Mouse (Mus musculus): ENCODE measurements around the gene Rsf1. TPM values are rescaled to one million over a fixed set of nuclear protein-coding genes. Genes with fewer than 3 reads are reported as not detected.

The Rsf1 gene
- total RNA-seq, 2 experiments from 2014 or later: 12.4 to 12.6 TPM

DNA sequence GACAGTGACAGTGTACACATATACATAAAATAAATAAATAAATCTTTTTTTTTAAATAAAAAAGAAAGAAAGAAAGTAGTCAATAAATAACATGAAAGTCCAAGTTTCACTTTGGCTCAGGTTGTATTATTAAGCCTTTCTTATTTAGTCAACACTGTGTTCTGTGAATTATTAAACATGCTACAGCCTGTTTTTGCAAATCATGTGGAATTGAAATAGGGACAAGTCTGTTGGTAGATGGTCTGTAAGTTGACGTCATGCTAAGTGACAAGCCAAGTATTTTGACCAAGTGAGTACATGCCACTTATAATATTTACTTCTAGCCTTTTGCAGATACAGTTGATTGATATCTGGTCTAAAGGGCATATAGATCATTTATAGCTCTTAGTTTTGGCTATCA lies 43.0 kb downstream of the Rsf1 start:
- DNase-seq: no peak
- intact Hi-C loops (cut with DNase I; ENCODE audit: low total_unique reads): no loop called here

GRCm38 (mm10) chr7:97623402-97623801 lies 43.7 kb downstream of the Rsf1 start:
- intact Hi-C loops (cut with DNase I; ENCODE audit: low total_unique reads): no loop called here
- DNase-seq: no peak

DNA sequence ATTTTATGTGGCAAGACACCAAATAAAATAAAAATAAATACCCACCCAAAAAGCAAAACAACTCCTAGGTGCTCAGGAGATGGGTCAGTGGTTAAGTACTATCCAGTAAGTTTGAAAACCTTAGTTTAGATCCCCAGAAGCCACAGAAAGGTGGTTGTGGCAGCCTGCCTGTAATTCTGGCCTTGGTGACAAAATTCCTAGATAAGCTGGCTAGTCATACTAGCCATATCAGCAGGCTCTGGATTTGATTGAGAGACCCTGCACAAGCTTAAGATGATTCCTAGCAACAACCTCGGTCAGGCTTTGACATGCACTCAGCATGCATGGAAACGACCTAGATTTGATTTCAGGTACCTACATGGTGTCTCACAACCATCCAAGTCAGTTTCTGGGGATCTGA lies 49.7 kb downstream of the Rsf1 start:
- intact Hi-C loops (cut with DNase I; ENCODE audit: low total_unique reads): no loop called here
- no peak for DNase-seq

DNA sequence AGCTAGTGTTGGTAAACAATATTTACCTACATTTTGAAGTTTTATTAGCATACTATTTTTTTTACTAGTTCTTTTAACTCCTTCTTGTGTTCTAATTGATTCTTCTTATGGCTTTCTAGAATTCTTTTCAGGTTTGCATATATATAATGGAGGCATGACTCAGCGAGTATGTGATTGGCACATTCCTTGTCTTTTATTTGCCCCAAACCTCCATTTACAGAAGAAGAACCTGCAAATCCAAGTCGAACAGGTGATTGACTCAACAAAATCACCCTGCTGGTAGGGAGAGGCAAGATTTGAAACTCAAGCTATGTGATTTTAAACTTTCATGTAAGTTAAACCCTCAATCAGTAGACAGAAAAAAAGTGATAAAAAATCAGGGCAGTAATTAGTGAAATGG lies 51.6 kb downstream of the Rsf1 start:
- intact Hi-C loops (cut with DNase I; ENCODE audit: low total_unique reads): no loop called here
- no peak for DNase-seq

DNA sequence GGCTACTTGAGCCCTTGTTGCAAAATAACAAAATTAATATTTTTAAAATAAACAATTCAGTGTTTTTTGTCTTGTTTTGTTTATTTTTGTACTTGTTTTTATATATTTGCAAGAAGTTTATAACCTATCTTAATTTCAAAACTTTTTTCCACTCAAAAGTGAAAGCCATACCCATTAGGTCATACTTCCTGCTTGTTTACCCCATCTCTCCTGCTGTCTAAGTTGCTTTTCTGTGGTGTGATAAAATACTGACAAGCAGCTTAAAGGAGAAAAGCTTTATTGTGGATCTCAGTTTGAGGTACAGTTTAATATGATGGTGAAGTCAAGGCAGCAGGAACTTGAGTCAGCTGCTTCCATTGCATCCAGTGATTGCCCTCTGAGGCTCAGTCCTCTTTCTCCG lies 53.2 kb downstream of the Rsf1 start:
- intact Hi-C loops (cut with DNase I; ENCODE audit: low total_unique reads): no loop called here

GRCm38 (mm10) chr7:97645060-97645459 lies 65.4 kb downstream of the Rsf1 start:
- no peak for DNase-seq
- intact Hi-C loops (cut with DNase I; ENCODE audit: low total_unique reads): no loop called here

More for the DNA sequence above, 53.2 kb downstream of the Rsf1 start:
- DNase-seq: no peak

DNA sequence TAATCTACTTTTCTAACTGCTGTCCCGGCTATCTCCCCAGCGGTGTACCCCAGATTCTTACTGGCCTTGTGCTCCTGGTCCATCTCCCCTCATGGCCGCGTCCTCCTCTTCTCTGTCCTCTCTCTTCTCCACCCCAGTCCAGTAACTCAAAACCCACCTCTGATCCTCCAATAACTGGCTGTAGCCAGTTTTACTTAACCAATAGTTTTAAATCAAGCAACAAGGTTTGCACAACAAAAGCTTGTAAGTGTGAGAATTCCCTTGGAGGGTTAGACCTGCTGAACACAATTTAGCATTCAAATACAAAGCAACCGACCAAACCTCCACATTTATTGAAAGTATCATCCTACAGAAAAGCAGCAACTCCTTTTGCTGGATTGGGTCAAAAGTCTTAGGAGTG lies 68.0 kb downstream of the Rsf1 start:
- no peak for DNase-seq
- intact Hi-C loops (cut with DNase I; ENCODE audit: low total_unique reads): no loop called here

DNA sequence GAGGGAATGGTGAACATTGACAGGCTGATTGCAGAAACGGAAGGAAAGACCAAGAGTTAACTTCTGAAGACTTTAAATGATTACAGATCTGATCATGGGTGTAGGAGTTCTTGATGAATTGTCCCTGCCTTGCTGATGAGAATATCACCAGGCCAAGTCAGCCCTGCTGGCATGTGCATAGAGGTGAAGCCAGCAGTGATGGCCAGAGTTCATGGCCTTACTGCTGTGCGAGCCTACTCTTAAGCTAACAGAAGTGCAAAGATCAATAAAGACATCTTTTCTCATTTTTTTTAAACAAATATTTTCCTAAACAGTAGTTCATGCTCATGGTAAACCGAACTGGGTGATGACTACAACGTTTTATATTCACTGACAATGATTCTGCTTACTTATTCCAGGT lies 71.0 kb downstream of the Rsf1 start:
- DNase-seq: no peak
- intact Hi-C loops (cut with DNase I; ENCODE audit: low total_unique reads): loop anchor here (10.0 kb wide), 1 partner anchor 66 kb away; no protein-coding TSS in a partner anchor

DNA sequence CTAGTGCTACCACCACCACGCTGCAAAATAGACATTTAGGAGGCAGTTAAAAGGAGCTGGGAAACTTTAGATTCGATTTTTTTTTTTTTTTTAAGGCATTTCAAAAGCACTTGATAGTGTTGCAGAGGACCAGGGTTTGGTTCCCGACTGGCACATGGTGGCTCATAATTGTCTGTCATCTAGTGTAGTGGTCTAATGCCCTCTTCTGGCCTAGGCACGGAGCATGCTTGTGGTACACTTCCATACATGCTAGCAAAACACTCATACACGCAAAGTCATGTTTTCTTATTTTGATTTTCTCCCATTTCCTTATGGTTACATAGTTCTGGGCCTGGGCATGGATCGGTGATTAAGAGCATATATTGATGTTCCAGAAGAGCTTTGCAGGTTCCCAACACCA lies 76.5 kb downstream of the Rsf1 start:
- intact Hi-C loops (cut with DNase I; ENCODE audit: low total_unique reads): loop anchor here (10.0 kb wide), 1 partner anchor 71 kb away; no protein-coding TSS in a partner anchor
- no peak for DNase-seq

- DNase-seq: no peak
- intact Hi-C loops (cut with DNase I; ENCODE audit: low total_unique reads): loop anchor here (10.0 kb wide), 1 partner anchor 227 kb away; no protein-coding TSS in a partner anchor
Observed at GRCm38 (mm10) chr7:97661634-97662033, 81.9 kb downstream of the Rsf1 start.

DNA sequence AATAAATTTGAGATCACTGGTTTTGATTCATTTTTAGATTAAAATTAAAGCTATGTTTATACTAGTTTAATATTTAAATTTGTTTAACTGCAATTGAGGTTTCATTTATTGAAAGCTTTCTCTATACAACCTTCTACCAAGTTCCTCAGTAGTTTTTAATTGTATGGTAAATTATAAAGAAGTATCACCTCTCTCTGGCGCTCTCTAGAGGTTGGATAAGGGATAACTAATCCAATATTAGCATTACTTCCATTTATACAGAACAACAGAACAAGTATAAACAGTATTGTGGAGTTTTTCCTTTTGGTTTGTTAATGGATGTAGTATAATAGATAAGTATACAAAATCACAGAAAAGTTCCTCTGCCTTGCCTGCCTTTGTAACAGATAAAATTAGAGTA lies 99.5 kb downstream of the Rsf1 start:
- intact Hi-C loops (cut with DNase I; ENCODE audit: low total_unique reads): no loop called here
- DNase-seq: no peak

DNA sequence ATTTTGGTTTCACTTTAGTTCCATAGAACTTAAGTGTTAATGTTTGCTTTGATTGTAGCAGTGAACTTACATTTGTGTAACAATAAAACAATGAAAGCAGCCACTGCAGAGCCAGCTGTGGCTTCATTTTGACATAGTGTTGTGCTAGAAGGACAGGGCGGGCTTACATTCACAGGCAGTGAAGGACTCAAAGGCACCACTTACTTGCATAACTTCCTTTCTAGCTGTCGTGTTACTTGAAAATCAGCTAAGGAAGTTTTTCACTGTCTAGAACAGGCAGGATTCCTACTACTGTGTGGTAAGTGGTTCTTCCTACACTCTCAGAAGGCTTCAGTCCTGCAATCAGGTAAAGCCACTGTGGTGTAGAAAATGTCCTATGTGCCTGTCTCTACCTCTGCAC lies 108.1 kb downstream of the Rsf1 start:
- intact Hi-C loops (cut with DNase I; ENCODE audit: low total_unique reads): loop anchor here (10.0 kb wide), 1 partner anchor 113 kb away; the partner anchor contains the start of genes Aamdc and Rsf1
- DNase-seq: no peak

GRCm38 (mm10) chr7:97695441-97695840 lies 115.8 kb downstream of the Rsf1 start:
- intact Hi-C loops (cut with DNase I; ENCODE audit: low total_unique reads): no loop called here
- no peak for DNase-seq

DNA sequence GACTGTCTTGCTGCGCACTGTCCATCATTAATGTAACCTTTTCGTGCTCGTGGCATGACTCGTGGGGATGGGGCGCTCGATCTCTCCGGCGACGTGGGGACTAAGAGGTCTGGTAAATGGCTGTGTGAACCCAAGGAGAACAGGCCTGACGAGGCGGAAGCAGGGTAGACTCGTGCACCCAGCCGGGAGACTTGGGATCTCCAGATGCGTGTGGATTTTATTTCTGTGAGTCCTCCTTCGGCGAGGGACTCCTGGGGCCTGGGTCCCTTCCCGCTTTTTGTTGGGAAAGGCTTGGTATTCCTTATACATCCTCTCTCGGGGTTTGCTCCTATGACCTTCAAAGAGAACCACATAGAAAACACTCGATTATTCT lies 116.4 kb downstream of the Rsf1 start:
- intact Hi-C loops (cut with DNase I; ENCODE audit: low total_unique reads): no loop called here

GRCm38 (mm10) chr7:97696506-97697254 lies 117.0 kb downstream of the Rsf1 start, which contains the start of gene Clns1a:
Gene Clns1a, plus strand, starts transcription at chr7:97696634.
- DNase-seq: peak; percentile 89
- intact Hi-C loops (cut with DNase I; ENCODE audit: low total_unique reads): no loop called here

More for the DNA sequence above, 116.4 kb downstream of the Rsf1 start:
- DNase-seq: peak; percentile 6

- intact Hi-C loops (cut with DNase I; ENCODE audit: low total_unique reads): no loop called here
Observed at GRCm38 (mm10) chr7:97700173-97700572, 120.5 kb downstream of the Rsf1 start.

GRCm38 (mm10) chr7:97701106-97701505 lies 121.4 kb downstream of the Rsf1 start:
- no peak for DNase-seq
- intact Hi-C loops (cut with DNase I; ENCODE audit: low total_unique reads): no loop called here

More at GRCm38 (mm10) chr7:97700173-97700572, 120.5 kb downstream of the Rsf1 start:
- DNase-seq: no peak

- peak; percentile 9 for DNase-seq
- intact Hi-C loops (cut with DNase I; ENCODE audit: low total_unique reads): no loop called here
Observed at GRCm38 (mm10) chr7:97707123-97707522, 127.4 kb downstream of the Rsf1 start.

GRCm38 (mm10) chr7:97707809-97708208 lies 128.1 kb downstream of the Rsf1 start:
- no peak for DNase-seq
- intact Hi-C loops (cut with DNase I; ENCODE audit: low total_unique reads): no loop called here

DNA sequence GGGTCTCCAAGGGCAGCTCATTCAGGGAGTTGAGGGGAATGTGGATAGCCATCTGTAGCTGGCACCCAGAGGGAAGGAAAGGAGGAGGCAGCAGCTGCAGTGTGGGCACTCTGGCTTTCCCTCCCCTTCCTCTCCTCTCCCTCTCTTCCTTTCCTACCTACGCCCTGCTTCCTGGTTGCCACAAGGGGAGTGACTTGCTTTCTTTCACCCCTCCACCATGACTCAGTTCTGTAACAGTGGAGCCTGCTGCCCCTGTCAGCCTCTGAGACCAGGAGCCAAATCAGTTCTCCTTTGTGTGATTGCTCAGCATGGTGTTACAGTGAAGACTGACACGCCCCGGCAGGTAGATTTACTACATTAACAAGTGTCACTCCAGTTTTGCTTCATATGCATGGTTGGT lies 129.5 kb downstream of the Rsf1 start:
- intact Hi-C loops (cut with DNase I; ENCODE audit: low total_unique reads): no loop called here
- no peak for DNase-seq

GRCm38 (mm10) chr7:97714651-97715050 lies 135.0 kb downstream of the Rsf1 start:
- intact Hi-C loops (cut with DNase I; ENCODE audit: low total_unique reads): no loop called here
- DNase-seq: no peak
